Mouse (Mus musculus) gastrocnemius, adult 8-10 months (tissue): ENCODE results near the gene Tcf7. TPM values are rescaled to one million over a fixed set of nuclear protein-coding genes. Genes with fewer than 3 reads are reported as not detected.

ENCODE experiments used
- DNase-seq, 2 experiments: peaks; one replicate each; pipeline ENCODE4 v3.0.0; 2022; ENCODE audit warnings: low spot score in 2 of 2
- total RNA-seq, 4 experiments: library from RNA; stranded (reverse); gene quantifications; 2 replicates each; pipeline ENCODE4 v1.2.4; 2022

The Tcf7 gene
- total RNA-seq, 4 experiments from 2014 or later = 0.31 to 0.39 (median 0.34) TPM

DNA sequence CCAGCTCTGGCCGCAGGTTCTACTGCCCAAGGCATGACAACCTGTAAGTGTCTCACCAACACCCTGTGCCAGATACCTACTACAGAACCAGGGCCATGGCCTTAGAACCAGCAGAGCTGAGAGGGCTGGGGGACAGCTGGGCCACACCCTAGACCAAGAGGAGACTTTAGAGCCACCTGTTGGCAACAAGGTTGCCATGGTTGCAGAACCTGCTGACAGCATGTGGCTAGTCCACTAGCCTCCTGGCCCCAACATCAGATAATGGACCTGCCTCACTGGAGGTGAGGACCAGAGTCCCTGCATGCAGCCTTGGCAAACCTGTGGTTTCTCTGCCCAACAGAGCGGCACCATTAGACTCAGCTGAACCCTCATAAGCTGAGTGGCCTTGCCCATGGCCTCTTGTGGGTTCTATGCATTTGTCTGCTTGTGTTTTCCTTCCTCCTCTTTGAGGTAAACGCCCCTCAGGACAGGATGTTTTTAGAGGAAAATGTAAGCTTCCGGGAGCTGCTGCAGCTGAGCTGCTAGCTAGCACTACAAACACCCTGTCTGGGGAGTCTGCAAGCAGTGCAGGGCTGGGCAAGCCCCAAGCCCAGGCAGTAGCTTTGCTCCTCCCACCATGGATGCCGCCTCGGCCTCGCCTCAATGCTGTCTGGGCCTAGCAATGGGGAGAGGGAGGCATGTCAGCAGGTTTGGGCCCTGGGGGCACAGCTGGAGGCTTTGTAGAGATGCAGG is 14.5 kb downstream of the Tcf7 start:
- DNase-seq = no peak

DNA sequence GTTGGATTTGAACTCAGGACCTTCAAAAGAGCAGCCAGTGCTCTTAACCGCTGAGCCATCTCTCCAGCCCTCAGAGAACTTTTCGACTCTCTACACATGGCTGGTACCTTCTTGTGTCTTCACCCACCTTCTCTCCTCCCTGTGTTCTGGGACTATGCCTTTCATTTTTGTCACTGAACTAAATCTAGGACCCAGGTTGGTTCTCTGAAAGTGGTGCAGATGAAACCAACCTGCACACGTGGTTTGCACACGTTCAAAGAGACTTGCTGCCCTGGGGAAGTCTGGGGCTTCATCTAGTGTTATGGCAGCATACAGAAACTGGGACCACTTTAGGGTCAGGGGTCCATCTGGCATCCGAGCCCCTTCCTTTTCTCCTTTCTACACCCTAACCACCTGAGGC is 15.5 kb downstream of the Tcf7 start:
- DNase-seq = no peak

DNA sequence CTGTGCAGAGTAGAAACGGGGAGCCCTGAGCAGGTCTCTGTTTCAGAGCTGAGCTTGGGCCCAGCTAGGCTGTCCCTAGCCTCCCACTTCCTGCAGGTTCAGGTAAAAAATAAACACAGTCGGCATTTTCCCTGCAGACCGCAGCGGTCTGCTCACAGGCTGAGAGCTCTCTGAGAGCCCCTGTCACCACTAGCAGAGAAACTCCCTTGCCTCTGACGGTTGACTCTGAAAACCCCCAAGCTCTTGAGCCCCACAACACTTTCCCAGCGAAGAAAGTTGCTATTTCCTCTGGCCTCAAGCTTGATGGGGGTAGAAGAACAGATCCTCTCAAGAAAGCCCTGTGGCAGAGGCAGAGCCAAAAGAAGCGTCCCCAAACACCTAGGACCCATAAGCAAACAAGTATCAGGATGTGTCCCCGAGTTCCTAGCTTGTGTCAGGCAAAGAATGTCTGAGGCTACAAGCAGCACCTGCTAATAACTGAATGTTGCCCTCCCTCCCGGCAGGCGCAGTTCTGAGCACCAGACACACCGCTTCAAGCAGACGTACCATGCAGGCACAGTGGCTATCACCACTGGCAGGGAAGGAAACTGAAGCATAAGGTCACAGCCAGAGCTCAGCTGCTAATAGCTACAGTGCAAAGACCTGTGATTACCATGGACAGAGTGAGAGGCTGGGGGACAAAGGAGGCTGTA is 17.1 kb downstream of the Tcf7 start:
- no peak for DNase-seq

DNA sequence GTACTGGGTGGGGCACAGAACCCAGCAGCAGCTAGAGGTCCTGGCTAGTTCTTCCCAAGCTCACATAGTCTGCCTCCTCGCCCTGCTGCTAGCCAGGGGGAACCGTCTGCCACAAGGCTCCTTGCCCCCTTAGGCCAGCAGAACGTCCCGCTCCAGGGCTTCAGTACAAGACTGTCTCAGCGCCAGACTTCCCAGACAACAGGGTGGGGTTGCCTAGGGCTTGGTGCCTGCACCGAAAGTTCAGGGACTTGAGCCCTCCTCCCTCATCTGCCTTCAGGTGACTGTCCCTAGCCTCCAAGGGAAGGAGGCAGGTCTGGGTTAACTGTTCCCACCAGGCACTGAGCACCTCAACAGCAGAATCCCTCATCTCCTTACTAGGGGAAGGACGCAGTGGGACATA is 17.9 kb downstream of the Tcf7 start:
- DNase-seq = no peak

GRCm38 (mm10) chr11:52262338-52262737 is 20.5 kb downstream of the Tcf7 start:
- peak in 1 of 2 experiments; percentile 2 for DNase-seq

DNA sequence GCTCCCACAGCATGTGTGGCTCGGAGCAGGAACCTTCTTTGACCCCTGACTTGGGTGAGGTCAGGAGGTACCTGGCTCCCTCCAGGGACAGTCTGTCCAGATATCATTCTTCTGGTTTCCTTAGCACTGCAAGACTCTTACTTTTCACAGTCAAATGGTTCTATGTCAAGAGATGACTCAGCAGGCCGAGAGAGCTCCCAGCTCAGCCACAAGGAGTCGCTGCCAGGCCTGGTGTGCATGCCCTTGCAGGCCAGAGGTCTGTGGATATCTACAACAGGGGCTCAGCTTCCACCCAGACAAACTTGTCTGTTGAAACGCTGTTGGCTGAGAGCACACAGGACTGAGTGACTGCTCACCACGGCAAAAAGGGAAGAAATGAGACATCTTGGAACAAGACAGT is 20.9 kb downstream of the Tcf7 start:
- DNase-seq = peak in 1 of 2 experiments; percentile 25

- DNase-seq = no peak
These were observed 21.9 kb downstream of the Tcf7 start for GRCm38 (mm10) chr11:52260878-52261277.

DNA sequence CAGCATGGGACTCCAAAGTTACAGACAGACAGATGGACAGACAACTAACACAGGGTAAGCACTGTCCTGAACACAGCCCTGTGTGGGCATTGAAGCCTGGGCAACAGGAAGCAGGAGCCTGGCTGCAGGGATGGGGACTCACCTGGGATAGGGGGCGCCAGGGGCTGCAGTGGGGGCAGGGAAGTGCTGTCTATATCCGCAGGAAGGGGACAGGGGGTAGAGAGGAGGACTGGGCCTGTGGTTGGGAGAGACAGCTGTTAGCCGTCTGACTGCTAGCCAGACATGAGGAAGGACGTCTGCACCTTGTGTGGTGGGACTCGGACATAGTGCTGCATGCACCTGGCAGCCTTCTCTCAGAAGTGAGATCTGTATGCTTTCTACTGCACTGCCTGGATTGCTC is 24.1 kb downstream of the Tcf7 start:
- DNase-seq = no peak

DNA sequence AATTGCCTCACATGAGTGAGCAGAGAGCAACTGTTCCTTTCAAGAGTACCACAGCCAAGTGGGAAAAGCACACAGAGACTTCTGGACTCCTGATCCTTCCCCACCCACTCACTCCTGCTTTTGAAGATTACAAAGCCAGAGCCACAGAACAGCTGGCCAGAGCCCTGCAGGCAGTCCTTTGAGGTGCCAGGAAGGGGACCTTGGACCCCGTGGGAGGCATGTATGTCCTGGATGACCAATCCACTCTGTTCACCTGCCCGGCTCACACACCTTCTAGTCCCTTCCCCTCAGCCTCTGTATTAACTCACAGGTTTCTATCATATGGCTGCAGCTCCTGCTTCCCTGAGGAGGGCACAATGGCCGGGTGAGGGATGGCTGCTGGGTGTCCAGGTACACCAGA is 25.4 kb downstream of the Tcf7 start:
- no peak for DNase-seq

DNA sequence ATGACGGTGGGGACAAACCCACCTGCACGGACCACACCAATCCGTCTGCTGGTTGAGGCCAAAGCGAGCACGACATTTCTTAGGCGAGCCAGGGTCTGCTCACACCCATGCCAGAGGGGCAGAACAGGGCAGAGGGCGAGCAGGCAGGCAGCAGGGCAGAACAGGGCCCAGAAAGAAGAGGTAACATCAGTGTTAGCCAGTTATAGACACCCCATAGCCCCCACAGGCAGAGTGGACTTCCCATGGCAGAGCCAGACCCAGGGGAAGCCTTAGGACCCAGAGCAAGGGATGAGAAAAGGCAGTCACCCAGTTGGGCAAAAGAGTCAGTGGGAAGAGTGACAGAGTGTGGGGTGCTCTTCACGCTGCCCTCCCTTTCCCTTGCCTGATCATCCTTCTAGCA is 27.7 kb downstream of the Tcf7 start:
- DNase-seq = no peak

GRCm38 (mm10) chr11:52253674-52254375 is 29.0 kb downstream of the Tcf7 start:
- DNase-seq = peak; percentile 53 to 69

GRCm38 (mm10) chr11:52252692-52253091 is 30.1 kb downstream of the Tcf7 start:
- DNase-seq = no peak

DNA sequence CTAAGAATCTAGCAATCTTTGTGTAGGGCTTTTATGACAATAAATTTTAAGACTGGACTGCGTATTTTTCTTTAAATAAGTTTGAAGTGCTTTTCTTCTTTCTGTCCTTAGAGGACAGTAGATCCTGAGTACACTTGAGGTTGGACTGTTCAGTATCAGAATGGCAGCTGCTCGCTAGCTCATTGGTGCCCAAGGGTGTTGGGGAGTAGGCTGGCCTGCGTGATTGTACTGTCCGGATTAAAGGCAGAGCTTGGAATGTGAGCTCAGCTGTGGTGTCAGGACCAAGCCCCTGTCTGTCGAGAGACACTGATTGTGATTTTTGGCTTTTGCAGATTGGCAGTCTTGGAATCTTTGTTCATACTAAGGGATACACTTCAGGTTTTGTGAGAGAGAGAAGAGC is 31.0 kb downstream of the Tcf7 start:
- DNase-seq = no peak

- no peak for DNase-seq
These were observed 33.4 kb downstream of the Tcf7 start for GRCm38 (mm10) chr11:52249452-52249851.

DNA sequence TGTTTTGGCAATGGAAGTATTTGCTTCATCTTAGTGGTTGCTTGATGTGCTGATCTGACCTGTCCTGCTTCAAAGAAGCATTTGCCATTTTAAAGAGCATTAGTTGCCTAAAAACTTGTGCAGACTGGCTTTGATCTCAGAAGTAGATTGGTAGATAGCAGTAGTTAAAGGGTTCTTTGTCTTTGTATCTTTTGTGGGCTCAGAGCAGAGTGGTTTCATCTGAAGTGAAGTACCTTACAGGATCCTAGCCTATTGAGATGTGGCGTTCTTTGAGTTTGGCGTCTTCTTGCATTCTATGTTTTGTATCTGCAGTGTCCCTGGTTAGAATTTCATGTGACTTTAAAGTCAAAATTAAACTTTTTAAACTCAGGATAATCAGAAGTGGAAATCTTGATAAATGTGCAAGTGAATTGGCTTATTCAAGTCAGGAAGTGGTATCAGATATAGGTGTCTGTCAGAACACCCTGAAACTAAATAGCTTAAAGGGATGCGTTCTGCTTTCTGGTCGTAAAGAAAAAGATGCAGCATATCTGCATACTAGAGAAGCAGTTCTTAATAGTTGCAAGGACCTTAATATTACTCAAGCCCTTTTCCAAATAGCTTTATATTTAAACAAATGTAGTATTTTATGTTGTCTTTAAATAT is 41.8 kb downstream of the Tcf7 start:
- no peak for DNase-seq

GRCm38 (mm10) chr11:52234509-52234908 is 48.3 kb downstream of the Tcf7 start:
- no peak for DNase-seq

GRCm38 (mm10) chr11:52233906-52234305 is 48.9 kb downstream of the Tcf7 start:
- DNase-seq = no peak

DNA sequence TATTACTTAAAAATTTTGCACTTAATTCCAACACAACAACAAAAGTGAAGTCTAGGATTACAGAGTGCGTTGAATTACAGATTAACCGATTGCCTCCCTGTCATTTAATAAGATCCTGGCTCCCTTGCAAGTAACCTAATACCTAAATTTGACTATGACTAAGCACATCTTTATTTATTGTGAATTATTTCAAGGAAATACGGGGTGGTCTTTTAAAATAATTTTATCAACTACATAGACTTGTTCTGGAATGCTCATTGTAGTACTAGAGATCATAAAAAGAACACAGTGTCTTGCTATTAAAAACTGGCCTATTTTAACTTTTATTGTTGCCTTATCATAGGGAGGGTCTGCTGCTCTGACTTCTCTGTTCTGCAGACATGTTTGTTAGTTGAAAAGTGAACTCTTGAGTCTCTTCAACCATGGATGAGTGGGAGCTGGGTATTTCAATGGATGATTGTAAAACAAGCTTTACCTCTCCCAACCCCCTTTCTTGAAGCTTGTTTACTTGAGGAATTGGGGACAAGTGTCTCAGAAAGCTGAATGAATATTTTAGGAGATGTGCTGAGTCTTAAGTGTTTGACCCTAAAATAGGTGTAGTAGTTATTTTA is 49.7 kb downstream of the Tcf7 start:
- DNase-seq = no peak

DNA sequence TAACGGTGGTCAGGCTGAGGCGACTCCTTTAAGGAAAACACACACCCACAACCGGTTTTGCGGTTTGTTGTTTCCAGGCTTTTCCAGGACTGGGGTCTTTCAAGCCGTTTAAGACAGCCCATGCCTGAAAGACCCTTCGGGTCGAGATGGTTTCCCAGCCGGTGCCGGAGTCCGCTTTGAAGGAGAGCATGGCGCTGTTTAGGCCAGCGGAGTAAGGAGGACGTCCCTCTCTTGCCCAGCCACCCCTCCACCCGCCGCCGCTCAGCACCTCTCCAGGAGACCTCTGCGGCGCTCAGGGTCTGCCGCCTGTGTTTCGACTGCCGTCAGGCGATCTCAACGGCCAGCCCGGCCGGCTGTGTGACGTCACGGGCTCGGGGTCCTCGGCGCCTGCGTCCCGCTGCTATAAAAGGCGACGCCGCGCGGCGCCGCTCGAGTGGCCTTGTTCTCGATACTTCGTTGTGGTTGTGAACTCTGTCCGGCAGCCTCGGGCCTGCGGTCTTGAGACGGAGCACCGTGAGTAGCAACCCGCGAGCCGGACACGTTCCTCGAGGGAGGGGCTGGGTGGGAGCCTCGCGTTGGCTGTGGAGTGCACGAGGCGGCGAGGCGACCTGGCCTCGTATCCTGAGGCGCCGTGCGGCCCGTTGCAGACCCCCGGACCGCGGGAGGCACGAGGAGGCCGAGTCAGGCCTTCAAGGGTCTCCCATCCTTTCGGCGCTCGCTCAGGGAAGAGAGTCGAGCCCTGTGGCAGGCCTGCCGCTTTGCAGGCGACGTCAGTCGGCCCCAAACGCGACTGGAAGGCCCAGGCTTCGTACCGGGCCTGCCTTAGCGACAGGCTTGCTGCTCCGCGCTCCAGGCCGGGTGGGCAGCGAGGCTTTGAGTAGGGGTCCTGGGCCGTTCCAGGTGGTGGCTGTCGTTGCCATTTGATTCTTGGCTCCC is 50.9 kb downstream of the Tcf7 start, which contains the start of gene Skp1a:
Gene Skp1a (plus strand): TSS at position 390 of the 936 bp plus-strand sequence.
- peak; percentile 81 to 85 for DNase-seq

DNA sequence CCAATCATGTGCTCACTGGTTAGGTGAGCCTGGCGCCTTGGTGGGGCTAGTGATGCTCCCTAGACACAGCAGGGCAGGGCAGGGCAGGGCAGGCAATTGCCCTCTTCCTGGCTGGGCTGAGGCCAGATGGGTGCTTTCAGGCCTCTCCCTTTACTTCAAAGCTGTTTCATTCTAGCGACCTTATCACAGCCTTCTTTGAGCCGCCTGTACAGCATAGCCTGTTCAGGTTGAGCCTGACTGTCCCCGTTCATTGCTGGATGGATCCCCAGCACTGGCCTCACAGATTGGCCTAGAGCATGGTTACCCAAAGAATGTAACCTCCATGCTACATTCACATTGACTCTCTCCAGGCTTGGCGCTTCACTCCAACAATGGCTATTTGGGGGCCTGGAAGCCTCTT is 52.1 kb downstream of the Tcf7 start:
- DNase-seq = no peak
